Mouse (Mus musculus) lung, adult 18-20 months (tissue): ENCODE results near the gene Cyb5rl.
"Not testable (repeated sequence)": the region's sequence is repeated elsewhere in the genome, so short reads cannot be mapped to it uniquely, and the experiment has no call there.

ENCODE experiments used
- DNase-seq, 2 experiments: peaks; one replicate each; pipeline ENCODE4 v3.0.0; 2022; ENCODE audit warnings: mixed read lengths in 2 of 2

Cyb5rl gene

GRCm38 (mm10) chr4:107063214-107063613, 3.6 kb upstream of the Cyb5rl start:
- DNase-seq: no peak

- DNase-seq: no peak
Measured at GRCm38 (mm10) chr4:107064394-107065098, 2.2 kb upstream of the Cyb5rl start.

GRCm38 (mm10) chr4:107067151-107067840, 508 bp downstream of the Cyb5rl start:
- peak; percentile 19 to 58 for DNase-seq

- DNase-seq: no peak
Measured at GRCm38 (mm10) chr4:107072343-107072742, 5.6 kb downstream of the Cyb5rl start.

- no peak for DNase-seq
Measured at GRCm38 (mm10) chr4:107075456-107075855, 8.7 kb downstream of the Cyb5rl start.

GRCm38 (mm10) chr4:107078894-107079293, 12.1 kb downstream of the Cyb5rl start:
- no peak for DNase-seq

GRCm38 (mm10) chr4:107079716-107080115, 12.9 kb downstream of the Cyb5rl start:
- DNase-seq: no peak

GRCm38 (mm10) chr4:107082185-107082584, 15.4 kb downstream of the Cyb5rl start:
- no peak for DNase-seq

- DNase-seq: no peak
Measured at GRCm38 (mm10) chr4:107083126-107083525, 16.3 kb downstream of the Cyb5rl start.

- no peak for DNase-seq
Measured at GRCm38 (mm10) chr4:107084343-107084742, 17.6 kb downstream of the Cyb5rl start.

GRCm38 (mm10) chr4:107084858-107085257, 18.1 kb downstream of the Cyb5rl start:
- DNase-seq: peak; percentile 17 to 39

- DNase-seq: no peak
Measured at GRCm38 (mm10) chr4:107091696-107092095, 24.9 kb downstream of the Cyb5rl start.

GRCm38 (mm10) chr4:107094484-107095187, 27.8 kb downstream of the Cyb5rl start:
- no peak for DNase-seq

- no peak for DNase-seq
Measured at GRCm38 (mm10) chr4:107096043-107096442, 29.3 kb downstream of the Cyb5rl start.

GRCm38 (mm10) chr4:107096841-107097373, 30.1 kb downstream of the Cyb5rl start, which contains the start of gene Cdcp2:
TSS of gene Cdcp2 (plus strand) at chr4:107096891.
- DNase-seq: no peak

GRCm38 (mm10) chr4:107097871-107098270, 31.1 kb downstream of the Cyb5rl start:
- no peak for DNase-seq

GRCm38 (mm10) chr4:107098375-107098774, 31.6 kb downstream of the Cyb5rl start:
- DNase-seq: no peak

GRCm38 (mm10) chr4:107098791-107099525, 32.2 kb downstream of the Cyb5rl start:
- no peak for DNase-seq

- peak in 1 of 2 experiments; percentile 18 for DNase-seq
Measured at GRCm38 (mm10) chr4:107102220-107102619, 35.4 kb downstream of the Cyb5rl start.

GRCm38 (mm10) chr4:107106777-107107176, 40.0 kb downstream of the Cyb5rl start:
- no peak for DNase-seq

GRCm38 (mm10) chr4:107108291-107108731, 41.5 kb downstream of the Cyb5rl start:
- DNase-seq: no peak

- not testable (repeated sequence) for DNase-seq
Measured at GRCm38 (mm10) chr4:107109181-107109580, 42.4 kb downstream of the Cyb5rl start.
